Mouse (Mus musculus): Measurements from ENCODE around the gene Col26a1.

- TF ChIP-seq POLR2A (IDR thresholded peaks at IDR 0.05; ENCODE audit: insufficient read length, low read depth) (no peak), MAX (IDR thresholded peaks at IDR 0.05; ENCODE audit: low read depth) (no peak), MYOG (IDR thresholded peaks at IDR 0.05; ENCODE audit: control insufficient read depth in 1 of 3, insufficient read depth in 1 of 3, insufficient read length in 2 of 3, low read depth in 2 of 3) (no peak), REST (IDR thresholded peaks at IDR 0.05; ENCODE audit: insufficient read depth, insufficient read length) (no peak), CEBPB (IDR thresholded peaks at IDR 0.05; ENCODE audit: insufficient read depth, poor library complexity, severe bottlenecking) (no peak), USF1 (IDR thresholded peaks at IDR 0.05; ENCODE audit: low read depth) (no peak), MYOD1 (IDR thresholded peaks at IDR 0.05; ENCODE audit: control insufficient read depth in 1 of 3, insufficient read length in 2 of 3, low read depth in 2 of 3) (no peak), POLR2AphosphoS2 (IDR thresholded peaks at IDR 0.05; ENCODE audit: insufficient read length, low read depth) (no peak), TCF3 (IDR thresholded peaks at IDR 0.05; ENCODE audit: insufficient read length, low read depth) (no peak), SRF (IDR thresholded peaks at IDR 0.05; ENCODE audit: control insufficient read depth, insufficient read length, low read depth) (no peak), TCF12 (IDR thresholded peaks at IDR 0.05; ENCODE audit: insufficient read depth, poor library complexity, severe bottlenecking) (no peak), E2F4 (IDR thresholded peaks at IDR 0.05; ENCODE audit: insufficient read depth) (no peak)
These were observed 32.3 kb downstream of the Col26a1 start for GRCm38 (mm10) chr5:136850716-136851115.

All from myocyte (in vitro differentiated cells).